30 mouse cellular contexts compared by ENCODE assay signal in genomic region chr4:106807287-106807686, GRCm38 (mm10).
"Had no signal": no experiment of that assay in that cellular context is flagged by ENCODE, and none has a peak within 500 bp of the region (broad histone marks: within the 10 kb centered on the region; RNA-seq: fewer than 3 reads in every experiment).

No protein-coding gene starts in this region.

- H3K36me3 ChIP-seq: limb, embryonic 10.5 days; limb, embryonic 12.5 days; limb, embryonic 13.5 days; limb, embryonic 15.5 days; liver, embryonic 15.5 days; lung, embryonic 15.5 days; midbrain, embryonic 10.5 days; midbrain, embryonic 12.5 days; midbrain, embryonic 13.5 days; midbrain, embryonic 15.5 days had no signal

- DNase-seq: left cerebral cortex, postnatal 4 days; liver; liver, postnatal 0 days; lung, adult 18-20 months; lung, adult 2 months; lung, embryonic 14.5 days; lung, postnatal 10 days; lung, postnatal 14 days; lung, postnatal 36 days; lung, postnatal 4 days; midbrain, embryonic 14.5 days had no signal

- H3K9ac ChIP-seq: limb, embryonic 12.5 days; limb, embryonic 13.5 days; limb, embryonic 15.5 days; liver, embryonic 14.5 days; liver, embryonic 15.5 days; liver, postnatal 0 days; lung, embryonic 14.5 days; lung, embryonic 15.5 days; midbrain, embryonic 12.5 days; midbrain, embryonic 13.5 days; midbrain, embryonic 15.5 days had no signal

- H3K4me2 ChIP-seq: limb, embryonic 12.5 days; limb, embryonic 13.5 days; limb, embryonic 15.5 days; liver, embryonic 11.5 days; liver, embryonic 15.5 days; lung, embryonic 14.5 days; lung, embryonic 15.5 days; midbrain, embryonic 11.5 days; midbrain, embryonic 12.5 days; midbrain, embryonic 13.5 days; midbrain, embryonic 15.5 days had no signal

- H3K9me3 ChIP-seq: limb, embryonic 10.5 days; limb, embryonic 12.5 days; limb, embryonic 15.5 days; liver, embryonic 15.5 days; lung, embryonic 15.5 days; midbrain, embryonic 13.5 days; midbrain, embryonic 15.5 days had no signal

- H3K27me3 ChIP-seq: limb, embryonic 15.5 days; liver, embryonic 15.5 days; lung, embryonic 15.5 days; megakaryocyte, embryonic 14.5 days had no signal

- H3K27ac ChIP-seq: left cerebral cortex, adult 2 months; limb, embryonic 10.5 days; limb, embryonic 12.5 days; limb, embryonic 13.5 days; limb, embryonic 15.5 days; liver, embryonic 14.5 days; liver, embryonic 15.5 days; lung, embryonic 15.5 days; macrophage; midbrain, embryonic 10.5 days; midbrain, embryonic 12.5 days; midbrain, embryonic 13.5 days; midbrain, embryonic 15.5 days had no signal

- H3K4me3 ChIP-seq: left cerebral cortex, adult 2 months; limb, embryonic 10.5 days; limb, embryonic 12.5 days; limb, embryonic 13.5 days; limb, embryonic 15.5 days; liver, embryonic 15.5 days; lung, embryonic 15.5 days; megakaryocyte, embryonic 14.5 days; midbrain, embryonic 10.5 days; midbrain, embryonic 12.5 days; midbrain, embryonic 13.5 days; midbrain, embryonic 15.5 days; myocyte had no signal

- ATAC-seq: liver, postnatal 0 days; lung, postnatal 0 days; midbrain, embryonic 13.5 days; midbrain, embryonic 15.5 days; midbrain, embryonic 16.5 days had no signal
